Mouse (Mus musculus) ES-E14 (cell line): Measurements from ENCODE around the gene Iqsec1. TPM values are rescaled to one million over a fixed set of nuclear protein-coding genes. Genes with fewer than 3 reads are reported as not detected.

Experiments
- DNase-seq: peaks from one replicate; pipeline ENCODE4 v3.0.0-alpha.2; 2013; ENCODE audit warnings: low read depth, low spot score
- H3K27ac ChIP-seq: 2 replicates; pipeline ENCODE4 v1.5.1; 2012; ENCODE audit warnings: low read depth, mild to moderate bottlenecking, low read length, moderate library complexity, mixed read lengths; ENCODE audit not compliant: poor library complexity, insufficient read depth, severe bottlenecking
- H3K36me3 ChIP-seq: 2 replicates; pipeline ENCODE4 v1.6.1; 2012; ENCODE audit warnings: mild to moderate bottlenecking, low read length, moderate library complexity, mixed read lengths; ENCODE audit not compliant: control insufficient read depth, poor library complexity, insufficient read depth, severe bottlenecking
- H3K4me1 ChIP-seq, 2 experiments: fragments of 150-350 bp in 1 of 2; sonication (generic) in 1 of 2; 2 replicates each; pipeline ENCODE4 v1.6.1; 2012; ENCODE audit warnings: low read length in 2 of 2, mild to moderate bottlenecking in 1 of 2, mixed read lengths in 1 of 2; ENCODE audit not compliant: control insufficient read depth in 2 of 2, insufficient read depth in 2 of 2, poor library complexity in 1 of 2
- H3K4me3 ChIP-seq, 2 experiments: fragments of 150-350 bp in 1 of 2; sonication (generic) in 1 of 2; 2 replicates each; pipeline ENCODE4 v1.5.1; 2012; ENCODE audit warnings: low read length in 2 of 2, low read depth in 1 of 2, mild to moderate bottlenecking in 1 of 2, mixed read lengths in 1 of 2; ENCODE audit not compliant: insufficient read depth in 1 of 2, poor library complexity in 1 of 2, severe bottlenecking in 1 of 2
- H3K9ac ChIP-seq: 2 replicates; pipeline ENCODE4 v1.6.1; 2012; ENCODE audit warnings: low read depth, mild to moderate bottlenecking, low read length, mixed read lengths; ENCODE audit not compliant: poor library complexity, insufficient read depth, severe bottlenecking
- H3K9me3 ChIP-seq: fragments of 150-350 bp; sonication (generic); 2 replicates; pipeline ENCODE4 v1.6.1; 2012; ENCODE audit warnings: low read depth, mild to moderate bottlenecking, low read length; ENCODE audit not compliant: control insufficient read depth, insufficient read depth
- CHD2 ChIP-seq: IDR thresholded peaks from 2 replicates; pipeline ENCODE4 v1.6.1; 2014; ENCODE audit warnings: mild to moderate bottlenecking, low read depth, low read length, inconsistent platforms
- HCFC1 ChIP-seq: IDR thresholded peaks from 2 replicates; pipeline ENCODE4 v1.6.1; 2012; ENCODE audit warnings: low read length, inconsistent platforms, borderline replicate concordance; ENCODE audit not compliant: insufficient read depth
- MAFK ChIP-seq: IDR thresholded peaks from 2 replicates; pipeline ENCODE4 v1.6.1; 2014; ENCODE audit warnings: mild to moderate bottlenecking, low read depth, low read length, inconsistent platforms; ENCODE audit not compliant: insufficient read depth
- ZC3H11A ChIP-seq: IDR thresholded peaks from 2 replicates; pipeline ENCODE4 v1.6.1; 2012; ENCODE audit warnings: low read depth, mild to moderate bottlenecking, inconsistent platforms, low read length, borderline replicate concordance
- ZNF384 ChIP-seq: IDR thresholded peaks from 2 replicates; pipeline ENCODE4 v1.6.1; 2012; ENCODE audit warnings: low read depth, low read length, inconsistent platforms
- in situ Hi-C, 2 experiments: fragments of 600-800 bp; cut with MboI; formaldehyde crosslinking; loops; one replicate each; pipeline ENCODE4 v1.15.1; 2025; ENCODE audit warnings: low sequenced_read_pairs in 2 of 2, inconsistent platforms in 1 of 2; ENCODE audit not compliant: unreplicated experiment in 2 of 2
- total RNA-seq: library from RNA; depleted of rRNA; stranded (reverse); fragments of 300-350 nt; gene quantifications from 2 replicates; pipeline ENCODE4 v1.2.3, GENCODE M21; 2012

Iqsec1 gene
- total RNA-seq, 1 experiment: 18.8 TPM

DNA sequence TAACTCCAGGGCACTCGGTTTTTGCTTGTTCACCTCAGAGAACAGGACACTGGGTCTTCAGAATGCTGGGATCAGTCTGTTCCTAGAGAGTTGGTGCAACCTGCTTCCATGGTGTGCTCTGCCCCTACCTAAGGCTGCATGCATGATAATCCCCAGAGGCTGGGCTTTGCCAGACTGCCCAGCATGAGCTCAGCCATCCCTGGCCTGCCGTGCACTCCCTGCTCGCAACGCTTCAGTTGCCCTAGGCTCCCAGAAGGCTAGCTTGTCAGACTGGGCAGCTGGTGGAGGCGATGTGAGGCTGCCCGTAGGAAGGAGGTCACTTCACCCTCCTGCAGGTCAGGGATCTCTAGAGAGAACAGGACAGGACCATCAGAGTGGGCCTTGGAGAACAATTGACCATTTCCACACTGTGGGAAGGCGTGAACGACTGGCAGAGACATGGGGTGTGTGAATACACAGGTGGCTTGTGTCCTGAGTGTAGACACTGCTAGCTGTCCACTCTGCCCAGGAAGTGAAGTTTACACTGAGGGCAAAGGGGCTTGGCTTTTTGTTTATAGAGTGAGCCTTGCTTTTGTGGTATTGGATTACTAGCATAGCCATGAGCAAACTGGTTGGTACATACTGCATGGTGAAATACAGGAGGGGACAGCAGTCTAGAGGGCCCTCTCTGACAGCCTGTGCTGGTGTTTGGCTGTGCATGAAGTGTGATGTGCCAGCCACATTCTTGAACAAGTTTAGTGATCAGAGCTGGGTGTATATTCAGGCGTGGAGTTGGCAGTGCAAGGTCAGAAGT, 367.5 kb downstream of the Iqsec1 start:
- Histone ChIP-seq H3K4me3 (no peak overlapping the region), H3K4me1 (peaks cover 0 to 2% of the 10 kb centered on the region in 2 experiments; a peak in 1 of 4 replicates), H3K27ac (no peak overlapping the region), H3K9me3 (no peaks in the 10 kb centered on the region), H3K9ac (no peak overlapping the region), H3K36me3 (no peaks in the 10 kb centered on the region)
- no peak for TF ChIP-seq HCFC1
- TF ChIP-seq CHD2: no peak
- TF ChIP-seq MAFK: no peak
- no peak for DNase-seq
- in situ Hi-C loops: no loop called here

DNA sequence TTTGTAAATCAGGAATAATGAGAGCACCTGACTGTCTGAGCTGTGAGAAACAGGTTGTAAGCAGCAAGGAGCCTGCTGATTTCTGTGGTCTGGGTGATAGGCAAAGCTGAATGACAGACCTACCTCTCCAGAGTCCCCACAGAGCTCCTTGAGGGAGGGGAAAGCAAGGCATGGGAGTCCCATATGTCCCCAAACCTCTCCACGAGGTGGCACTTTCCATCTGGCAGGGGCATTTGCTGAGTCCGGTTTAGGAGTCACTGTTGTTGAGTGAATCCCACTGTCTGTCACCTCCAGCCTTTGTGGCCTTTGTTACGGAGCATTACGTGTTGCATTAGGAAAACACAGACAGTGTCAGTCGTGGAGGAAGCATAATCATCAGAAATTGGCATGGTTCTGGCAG, 368.5 kb downstream of the Iqsec1 start:
- H3K4me1 ChIP-seq: peaks cover 0 to under 1% of the 10 kb centered on the region in 2 experiments; a peak in 1 of 4 replicates
- in situ Hi-C loops: no loop called here
- H3K27ac ChIP-seq: no peak overlapping the region

GRCm38 (mm10) chr6:90618821-90619636, 369.5 kb downstream of the Iqsec1 start:
- Histone ChIP-seq H3K36me3 (no peaks in the 10 kb centered on the region), H3K4me1 (no peaks in the 10 kb centered on the region), H3K4me3 (no peak overlapping the region), H3K9me3 (no peaks in the 10 kb centered on the region), H3K27ac (no peak overlapping the region), H3K9ac (no peak overlapping the region)
- in situ Hi-C loops: no loop called here
- TF ChIP-seq CHD2: no peak
- TF ChIP-seq ZNF384: no peak
- no peak for TF ChIP-seq HCFC1
- no peak for TF ChIP-seq MAFK
- TF ChIP-seq ZC3H11A: no peak
- no peak for DNase-seq

More for the DNA sequence above, 368.5 kb downstream of the Iqsec1 start:
- H3K36me3 ChIP-seq: no peaks in the 10 kb centered on the region
- no peak overlapping the region for H3K4me3 ChIP-seq
- TF ChIP-seq ZC3H11A (no peak), HCFC1 (no peak), MAFK (no peak)
- no peak overlapping the region for H3K9ac ChIP-seq
- no peaks in the 10 kb centered on the region for H3K9me3 ChIP-seq
- DNase-seq: no peak

GRCm38 (mm10) chr6:90618274-90618673, 370.2 kb downstream of the Iqsec1 start:
- TF ChIP-seq CHD2 (no peak), MAFK (no peak)
- Histone ChIP-seq H3K4me1 (no peaks in the 10 kb centered on the region), H3K27ac (no peak overlapping the region), H3K9me3 (no peaks in the 10 kb centered on the region), H3K36me3 (no peaks in the 10 kb centered on the region), H3K4me3 (no peak overlapping the region), H3K9ac (no peak overlapping the region)
- in situ Hi-C loops: no loop called here
- no peak for DNase-seq
